Mouse (Mus musculus): Measurements from ENCODE around the gene Pex13.
"Not testable (repeated sequence)": the region's sequence is repeated elsewhere in the genome, so short reads cannot be mapped to it uniquely, and the experiment has no call there.

Gene Pex13

DNA sequence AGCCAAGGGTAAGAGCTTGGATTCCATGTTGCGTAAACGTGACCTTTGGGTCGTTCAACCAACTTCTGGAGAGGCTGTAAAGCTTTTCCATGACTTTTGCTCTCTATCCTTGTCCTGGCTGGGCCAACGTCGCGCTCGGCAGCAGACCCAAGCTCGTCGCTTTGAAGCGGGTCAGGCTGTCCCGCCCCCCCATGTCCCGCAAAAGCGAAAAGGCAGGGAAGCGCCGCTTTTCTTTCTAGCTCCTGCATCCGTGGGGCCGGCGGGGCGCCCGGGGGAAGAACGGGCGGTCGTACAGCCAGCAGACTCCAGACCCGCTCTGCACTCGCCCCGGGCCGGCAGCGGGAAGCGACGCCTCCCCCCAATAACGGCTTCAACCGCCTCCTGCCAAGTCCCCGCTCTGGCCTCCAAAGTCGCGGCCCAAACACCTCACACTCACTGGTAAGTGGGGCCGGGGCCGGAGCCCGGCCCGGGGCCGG lies 410 bp downstream of the Pex13 start, which contains the start of gene Pus10:
Gene Pus10, plus strand, starts transcription at position 364 of the 476 bp plus-strand sequence.
- in situ Hi-C loops (cut with MboI; ENCODE audit: low pct_unique_long_range_greater_than_20kb in 1 of 2, low sequenced_read_pairs in 2 of 2, unreplicated experiment in 1 of 2): no loop called here

DNA sequence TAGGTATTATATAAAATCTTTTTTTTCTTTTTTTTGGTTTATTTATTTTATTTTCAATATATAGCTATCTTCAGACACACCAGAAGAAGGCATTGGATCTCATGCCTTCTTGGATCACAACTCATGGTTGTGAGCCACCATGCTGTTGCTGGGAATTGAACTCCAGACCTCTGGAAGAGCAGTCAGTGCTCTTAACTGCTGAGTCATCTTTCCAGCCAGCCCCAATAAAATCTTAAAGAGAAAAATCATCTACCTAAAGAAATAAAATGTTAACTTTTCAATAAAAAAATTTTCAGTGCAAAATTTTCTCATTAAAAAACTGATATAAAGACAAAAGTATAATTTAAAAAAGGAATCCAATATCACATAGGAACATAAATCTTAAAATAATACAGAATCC lies 1.5 kb downstream of the Pex13 start:
- in situ Hi-C loops (cut with MboI; ENCODE audit: low pct_unique_long_range_greater_than_20kb in 1 of 2, low sequenced_read_pairs in 2 of 2, unreplicated experiment in 1 of 2): no loop called here

DNA sequence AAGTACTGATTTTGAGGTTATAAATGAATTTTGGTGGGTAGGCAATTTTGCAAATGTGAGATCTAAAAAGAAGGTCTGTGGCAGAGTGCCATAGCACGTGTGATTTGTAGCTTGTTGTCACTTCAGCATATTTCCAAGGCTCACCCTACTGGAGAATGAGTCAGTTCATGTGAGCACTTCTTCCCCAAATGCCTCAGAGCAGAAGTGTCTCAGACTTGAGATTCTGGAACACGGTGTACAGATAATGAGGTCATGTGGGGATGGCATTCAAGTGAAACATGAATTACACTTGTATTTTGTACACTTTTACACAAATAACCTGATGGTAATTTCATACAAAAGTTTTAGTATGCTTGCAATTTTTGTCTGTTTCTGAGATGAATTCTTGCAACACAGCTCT lies 8.0 kb downstream of the Pex13 start:
- in situ Hi-C loops (cut with MboI; ENCODE audit: low pct_unique_long_range_greater_than_20kb in 1 of 2, low sequenced_read_pairs in 2 of 2, unreplicated experiment in 1 of 2): no loop called here

DNA sequence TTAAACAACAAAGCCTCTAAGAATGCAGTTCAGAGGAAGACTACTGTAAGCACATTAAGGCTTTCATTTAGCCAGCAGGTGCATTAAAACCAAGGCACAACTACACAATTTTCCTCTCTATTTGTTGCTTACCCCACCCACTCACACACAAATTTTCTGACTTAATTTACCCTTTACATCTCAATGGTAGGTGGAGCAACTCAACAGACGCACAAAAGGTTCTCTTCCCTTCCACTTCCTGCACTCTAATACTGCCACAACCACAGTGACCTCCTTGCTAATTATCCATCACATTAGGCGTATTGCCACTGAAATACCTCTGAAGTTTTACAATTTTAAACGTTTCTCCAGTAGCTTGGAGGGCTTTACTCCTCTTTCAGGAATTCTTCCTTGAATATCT lies 12.1 kb downstream of the Pex13 start:
- in situ Hi-C loops (cut with MboI; ENCODE audit: low pct_unique_long_range_greater_than_20kb in 1 of 2, low sequenced_read_pairs in 2 of 2, unreplicated experiment in 1 of 2): no loop called here

DNA sequence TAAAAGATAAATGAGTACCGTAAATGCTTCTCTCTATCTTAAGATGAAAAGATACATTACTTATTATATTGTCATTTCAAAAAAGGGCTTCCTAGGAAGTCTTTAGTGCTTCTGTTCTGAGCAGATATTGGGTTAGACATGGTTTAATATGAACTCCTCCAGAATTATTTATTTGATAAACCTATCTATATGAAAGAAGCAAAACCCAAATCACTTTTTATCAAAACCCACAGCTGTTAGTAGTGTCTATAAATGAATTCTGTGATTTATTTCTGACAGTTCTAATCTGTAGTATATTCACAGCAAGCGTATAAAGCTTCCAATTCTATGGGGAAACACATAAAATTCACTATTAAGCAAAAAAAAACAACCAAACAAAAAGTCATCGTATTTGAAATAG lies 17.9 kb downstream of the Pex13 start:
- in situ Hi-C loops (cut with MboI; ENCODE audit: low pct_unique_long_range_greater_than_20kb in 1 of 2, low sequenced_read_pairs in 2 of 2, unreplicated experiment in 1 of 2): no loop called here

DNA sequence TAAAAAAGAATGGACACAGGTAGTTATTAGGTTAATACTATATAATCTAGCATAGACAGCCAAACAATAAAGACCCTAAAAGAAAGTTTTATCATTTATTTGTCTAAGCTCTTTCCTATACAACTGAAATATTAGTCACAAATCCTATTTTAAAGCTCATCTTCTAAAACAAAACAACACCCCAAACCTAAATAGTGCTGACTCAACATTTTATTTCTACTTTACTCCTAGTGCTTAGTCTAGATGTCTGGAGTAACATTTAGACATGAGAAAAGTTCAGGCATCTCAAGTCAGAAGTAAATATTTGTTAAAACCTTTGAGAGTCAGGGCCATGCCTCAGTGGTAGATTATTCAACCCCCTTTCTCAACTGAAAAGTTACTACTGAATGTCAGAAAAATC lies 18.3 kb downstream of the Pex13 start:
- in situ Hi-C loops (cut with MboI; ENCODE audit: low pct_unique_long_range_greater_than_20kb in 1 of 2, low sequenced_read_pairs in 2 of 2, unreplicated experiment in 1 of 2): no loop called here

DNA sequence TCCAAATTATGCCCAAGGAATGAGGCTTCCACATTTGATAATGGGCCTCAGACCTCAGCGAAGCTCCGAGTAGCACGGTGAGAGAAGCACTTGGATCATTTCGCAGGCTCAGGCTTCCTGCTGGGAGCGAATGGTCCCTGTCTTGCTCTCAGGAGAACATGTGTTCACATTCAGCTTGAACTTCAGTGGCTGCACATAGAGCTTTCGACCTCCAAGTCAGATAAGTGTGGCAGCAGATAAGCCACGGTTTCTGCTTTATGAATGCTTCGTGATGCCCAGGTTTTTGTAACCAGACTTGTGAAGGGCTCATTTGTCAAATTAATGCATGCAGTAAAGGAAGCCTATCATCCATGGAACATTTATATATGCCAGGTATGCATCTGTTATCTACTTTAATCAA lies 31.2 kb downstream of the Pex13 start:
- in situ Hi-C loops (cut with MboI; ENCODE audit: low pct_unique_long_range_greater_than_20kb in 1 of 2, low sequenced_read_pairs in 2 of 2, unreplicated experiment in 1 of 2): no loop called here

DNA sequence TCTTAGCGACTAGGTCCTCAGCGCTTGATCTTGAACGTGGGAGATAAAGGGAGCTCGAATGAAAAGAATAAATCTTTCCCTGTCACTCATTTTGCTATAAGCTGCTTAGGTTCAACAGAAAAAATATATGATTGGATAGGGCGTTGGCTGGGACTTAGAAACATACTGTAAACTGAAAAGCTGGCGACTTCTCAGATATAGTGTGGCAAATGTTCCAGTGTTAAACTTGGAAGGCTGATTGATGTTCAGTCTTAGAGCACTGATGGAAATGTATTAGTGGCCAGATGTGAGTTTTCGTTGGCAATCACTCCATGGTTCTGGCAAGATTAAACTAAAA lies 31.9 kb downstream of the Pex13 start:
- in situ Hi-C loops (cut with MboI; ENCODE audit: low pct_unique_long_range_greater_than_20kb in 1 of 2, low sequenced_read_pairs in 2 of 2, unreplicated experiment in 1 of 2): no loop called here

DNA sequence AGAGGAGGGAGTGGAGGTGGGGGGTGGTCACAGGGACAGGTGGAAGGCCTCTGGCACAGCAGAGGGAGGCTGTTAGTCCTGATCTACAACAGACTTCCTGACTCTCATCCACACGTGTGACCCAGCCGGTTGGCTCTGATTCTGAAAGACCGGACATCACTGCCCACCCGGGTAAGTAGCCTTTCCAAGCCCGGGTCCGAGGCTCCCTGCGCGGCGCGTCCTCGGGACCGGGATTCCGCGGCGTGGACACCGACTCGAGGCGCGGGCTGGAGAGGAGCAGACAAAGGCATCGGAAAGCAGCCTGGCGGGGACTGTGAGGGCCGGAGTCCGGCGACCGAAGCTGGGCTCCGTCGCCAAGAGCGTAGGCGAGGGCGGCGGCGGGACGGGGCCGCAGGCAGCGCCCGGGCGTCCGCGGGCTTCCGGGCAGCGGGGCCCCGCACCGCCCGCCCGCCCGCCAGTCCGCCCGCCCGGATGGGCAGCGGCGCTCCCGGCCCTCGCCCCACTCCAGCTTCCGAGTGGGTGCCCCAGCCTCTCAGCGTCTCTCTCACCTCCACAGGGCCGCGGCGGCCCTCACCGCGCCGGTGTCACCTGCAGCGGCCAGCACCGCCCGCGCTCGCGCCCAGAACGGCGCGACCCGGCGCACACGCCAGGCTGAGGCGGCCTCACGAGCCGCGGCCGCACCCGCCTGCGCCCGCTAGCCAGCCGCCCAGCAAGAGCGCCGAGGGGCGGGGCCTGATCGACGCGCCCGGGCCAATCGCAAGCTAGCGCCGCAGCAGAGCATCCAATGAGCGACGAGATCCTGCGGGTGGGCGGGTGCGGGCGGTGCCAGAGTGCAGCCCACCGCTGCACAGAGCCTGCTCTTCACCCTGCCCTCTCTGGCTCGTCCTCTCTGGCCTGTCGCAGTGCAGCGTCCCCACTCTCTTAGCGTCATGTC lies 32.5 kb downstream of the Pex13 start, which contains the start of gene 0610010F05Rik:
Gene 0610010F05Rik, minus strand, starts transcription at position 695 of the 934 bp plus-strand sequence.
- in situ Hi-C loops (cut with MboI; ENCODE audit: low pct_unique_long_range_greater_than_20kb in 1 of 2, low sequenced_read_pairs in 2 of 2, unreplicated experiment in 1 of 2): no loop called here

DNA sequence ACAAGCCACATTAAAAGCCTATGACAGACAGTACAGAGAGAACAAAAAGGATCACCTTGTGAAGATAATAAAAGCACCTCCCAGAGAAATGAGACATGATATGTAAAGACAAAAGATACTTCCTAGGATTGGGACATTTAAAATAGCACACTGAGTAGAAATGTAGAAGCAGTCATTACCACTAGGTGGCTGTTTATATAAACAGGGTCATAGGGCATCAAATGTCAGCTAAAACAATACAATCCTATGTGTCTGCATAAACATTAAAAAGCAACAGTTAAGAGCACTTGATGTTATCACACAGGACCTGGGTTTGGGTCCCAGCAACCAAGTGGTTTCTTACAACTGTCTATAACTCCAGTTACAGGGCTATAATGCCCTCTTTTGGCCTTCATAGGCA lies 35.1 kb downstream of the Pex13 start:
- in situ Hi-C loops (cut with MboI; ENCODE audit: low pct_unique_long_range_greater_than_20kb in 1 of 2, low sequenced_read_pairs in 2 of 2, unreplicated experiment in 1 of 2): no loop called here

DNA sequence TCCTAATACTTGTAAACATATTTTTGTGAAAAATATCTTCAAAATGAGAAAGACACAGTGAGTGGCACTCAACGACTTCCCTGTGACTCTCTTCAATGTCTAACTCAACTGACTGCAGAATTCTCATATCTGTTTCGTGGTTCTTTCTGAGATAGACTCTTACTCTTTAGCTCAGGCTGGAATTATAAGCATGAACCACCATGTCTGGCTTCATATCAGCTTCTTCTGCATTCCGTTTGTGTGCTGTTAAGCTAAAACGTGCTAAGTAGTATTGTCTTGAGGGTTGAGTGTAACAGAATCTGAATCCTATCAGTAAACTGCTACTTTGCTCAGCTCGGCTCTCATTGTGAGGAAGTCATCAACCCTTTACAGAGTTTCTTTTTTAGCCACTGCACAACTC lies 46.8 kb downstream of the Pex13 start:
- in situ Hi-C loops (cut with MboI; ENCODE audit: low pct_unique_long_range_greater_than_20kb in 1 of 2, low sequenced_read_pairs in 2 of 2, unreplicated experiment in 1 of 2): no loop called here

DNA sequence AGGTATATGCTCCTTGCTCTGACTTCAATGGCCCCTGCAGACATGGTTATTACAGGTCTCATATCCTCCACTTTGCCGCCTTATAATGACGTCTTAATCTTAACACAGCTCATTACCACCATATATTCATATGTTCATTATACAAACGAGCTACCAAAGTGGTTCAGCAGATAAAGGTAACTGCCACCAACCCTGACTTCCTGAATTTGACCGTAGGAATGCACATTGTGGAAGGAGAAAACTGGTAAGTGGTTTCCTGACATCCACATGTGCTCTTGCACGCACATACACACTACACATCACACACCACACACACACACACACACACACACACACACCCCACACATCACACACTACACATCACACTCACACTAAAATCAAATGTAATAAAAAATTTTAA lies 51.2 kb downstream of the Pex13 start:
- in situ Hi-C loops (cut with MboI; ENCODE audit: low pct_unique_long_range_greater_than_20kb in 1 of 2, low sequenced_read_pairs in 2 of 2, unreplicated experiment in 1 of 2): no loop called here

DNA sequence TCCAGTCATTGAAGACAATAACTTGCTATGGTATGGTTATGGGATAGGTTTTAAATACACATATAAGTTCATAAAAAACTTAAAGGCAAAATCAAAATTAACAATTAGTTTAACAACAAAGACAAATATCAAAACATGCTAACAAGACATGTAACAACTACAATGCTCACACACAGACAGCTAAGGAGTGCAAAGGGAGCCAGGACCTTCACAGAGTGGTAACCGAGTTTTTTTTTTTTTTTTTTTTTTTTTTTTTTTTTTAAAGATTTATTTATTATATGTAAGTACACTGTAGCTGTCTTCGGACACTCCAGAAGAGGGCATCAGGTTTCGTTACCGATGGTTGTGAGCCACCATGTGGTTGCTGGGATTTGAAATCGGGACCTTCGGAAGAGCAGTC lies 58.5 kb downstream of the Pex13 start:
- in situ Hi-C loops (cut with MboI; ENCODE audit: low pct_unique_long_range_greater_than_20kb in 1 of 2, low sequenced_read_pairs in 2 of 2, unreplicated experiment in 1 of 2): not testable (repeated sequence)
